Mouse (Mus musculus): ENCODE measurements around the gene Ptgdr2.

- TF ChIP-seq CTCF (IDR thresholded peaks at IDR 0.05; ENCODE audit: extremely low read depth, insufficient read depth, low read length) = peak; percentile 69
- no peak for TF ChIP-seq POLR2A (IDR thresholded peaks at IDR 0.05; ENCODE audit: extremely low read depth, insufficient read depth, low read length)
Measured at GRCm38 (mm10) chr19:10979184-10980168, 42.5 kb downstream of the Ptgdr2 start.

All from cortical plate, adult 2 months (tissue).